Mouse (Mus musculus) CD4-positive, CD25-positive, alpha-beta regulatory T cell, adult 4 months (primary cell): ENCODE data around the gene Sult1a1. TPM values are rescaled to one million over a fixed set of nuclear protein-coding genes. Genes with fewer than 3 reads are reported as not detected.

Experiments used
- ATAC-seq: one replicate; pipeline ENCODE4 v1.8.0; 2017
- polyA plus RNA-seq, 2 experiments: library from polyadenylated mRNA; unstranded; fragments of 100-300 nt; shearing (Covaris generic); gene quantifications; one replicate each; pipeline ENCODE4 v1.2.1; 2017

Gene Sult1a1
- polyA plus RNA-seq, result 1 to 10 TPM in 1 of 2 experiments, under 1 TPM in 1; 0.82 to 1.3 TPM

GRCm38 (mm10) chr7:126676207-126676606, at the start of gene Sult1a1:
Gene Sult1a1 (minus strand): TSS chr7:126676432.
- no peak for ATAC-seq

GRCm38 (mm10) chr7:126725667-126726066, 49.4 kb upstream of the Sult1a1 start:
- ATAC-seq, result no peak

GRCm38 (mm10) chr7:126725077-126725476, 48.8 kb upstream of the Sult1a1 start:
- no peak for ATAC-seq

- no peak for ATAC-seq
Measured at GRCm38 (mm10) chr7:126721635-126722034, 45.4 kb upstream of the Sult1a1 start.

GRCm38 (mm10) chr7:126718787-126719337, 42.6 kb upstream of the Sult1a1 start:
- no peak for ATAC-seq

GRCm38 (mm10) chr7:126717566-126717965, 41.3 kb upstream of the Sult1a1 start:
- no peak for ATAC-seq

- no peak for ATAC-seq
Measured at GRCm38 (mm10) chr7:126715679-126716078, 39.4 kb upstream of the Sult1a1 start.

GRCm38 (mm10) chr7:126711910-126712309, 35.7 kb upstream of the Sult1a1 start:
- ATAC-seq, result no peak

GRCm38 (mm10) chr7:126710266-126710665, 34.0 kb upstream of the Sult1a1 start:
- ATAC-seq, result no peak

GRCm38 (mm10) chr7:126708175-126708952, 32.1 kb upstream of the Sult1a1 start:
- ATAC-seq, result peak; percentile 13

GRCm38 (mm10) chr7:126707442-126708174, 31.4 kb upstream of the Sult1a1 start, which contains the start of gene Coro1a:
Gene Coro1a (minus strand): TSS chr7:126707787.
- ATAC-seq, result peak; percentile 57

GRCm38 (mm10) chr7:126704121-126704980, 28.1 kb upstream of the Sult1a1 start:
- ATAC-seq, result peak; percentile 46

GRCm38 (mm10) chr7:126703757-126704077, 27.5 kb upstream of the Sult1a1 start:
- ATAC-seq, result no peak

- ATAC-seq, result no peak
Measured at GRCm38 (mm10) chr7:126702861-126703756, 26.9 kb upstream of the Sult1a1 start.

GRCm38 (mm10) chr7:126702358-126702757, 26.1 kb upstream of the Sult1a1 start:
- ATAC-seq, result peak; percentile 69

- ATAC-seq, result no peak
Measured at GRCm38 (mm10) chr7:126701559-126702357, 25.5 kb upstream of the Sult1a1 start.

- peak; percentile 37 for ATAC-seq
Measured at GRCm38 (mm10) chr7:126701070-126701469, 24.8 kb upstream of the Sult1a1 start.

GRCm38 (mm10) chr7:126700063-126701015, 24.1 kb upstream of the Sult1a1 start:
- no peak for ATAC-seq

- no peak for ATAC-seq
Measured at GRCm38 (mm10) chr7:126697838-126698237, 21.6 kb upstream of the Sult1a1 start.
